Mouse (Mus musculus) kidney, embryonic 15.5 days (tissue): Measurements from ENCODE around the gene Rnase10. TPM values are rescaled to one million over a fixed set of nuclear protein-coding genes. Genes with fewer than 3 reads are reported as not detected.
"Not testable (repeated sequence)": the region's sequence is repeated elsewhere in the genome, so short reads cannot be mapped to it uniquely, and the experiment has no call there.

Experiments
- ATAC-seq: fragments of 200-750 bp; cut with Nextera tagmentation; replicated peaks from 2 replicates; pipeline ENCODE4 v1.8.0; 2017; ENCODE audit warnings: moderate TSS enrichment; ENCODE audit not compliant: low FRiP score
- H3K27ac ChIP-seq: fragments of 300-500 bp; sonication (generic); 2 replicates; pipeline ENCODE4 v1.5.1; 2015; ENCODE audit warnings: mild to moderate bottlenecking, inconsistent platforms
- H3K27me3 ChIP-seq: fragments of 300-500 bp; sonication (generic); 2 replicates; pipeline ENCODE4 v1.6.1; 2015; ENCODE audit warnings: inconsistent platforms
- H3K36me3 ChIP-seq: fragments of 300-500 bp; sonication (generic); 2 replicates; pipeline ENCODE4 v1.6.1; 2015; ENCODE audit warnings: inconsistent platforms
- H3K4me1 ChIP-seq: fragments of 300-500 bp; sonication (generic); 2 replicates; pipeline ENCODE4 v1.6.1; 2015; ENCODE audit warnings: inconsistent platforms
- H3K4me2 ChIP-seq: fragments of 300-500 bp; sonication (generic); 2 replicates; pipeline ENCODE4 v1.6.1; 2015; ENCODE audit warnings: moderate library complexity, mild to moderate bottlenecking, inconsistent platforms
- H3K4me3 ChIP-seq: fragments of 300-500 bp; sonication (generic); replicated peaks from 2 replicates; pipeline ENCODE4 v1.5.1; 2015; ENCODE audit warnings: mild to moderate bottlenecking, inconsistent platforms
- H3K9ac ChIP-seq: fragments of 300-500 bp; sonication (generic); 2 replicates; pipeline ENCODE4 v1.6.1; 2015; ENCODE audit warnings: mild to moderate bottlenecking, inconsistent platforms
- H3K9me3 ChIP-seq: fragments of 300-500 bp; sonication (generic); replicated peaks from 2 replicates; pipeline ENCODE4 v1.6.1; 2016; ENCODE audit warnings: inconsistent platforms
- WGBS: fragments of 180-500 bp; shearing (Covaris S2); methylation state at CpG from one replicate; pipeline ENCODE4 v1.1.7; 2015; ENCODE audit warnings: mixed read lengths; 5-methylcytosine and 5-hydroxymethylcytosine counted together
- polyA plus RNA-seq: library from polyadenylated mRNA; unstranded; fragments of >200 nt; fragmentation: Nextera tagmentation; extraction: Ambion mirVana; gene quantifications from 2 replicates; pipeline ENCODE4 v1.2.1, GENCODE M21; 2015

Gene Rnase10
- polyA plus RNA-seq, 1 experiment from 2014 or later: not detected

DNA sequence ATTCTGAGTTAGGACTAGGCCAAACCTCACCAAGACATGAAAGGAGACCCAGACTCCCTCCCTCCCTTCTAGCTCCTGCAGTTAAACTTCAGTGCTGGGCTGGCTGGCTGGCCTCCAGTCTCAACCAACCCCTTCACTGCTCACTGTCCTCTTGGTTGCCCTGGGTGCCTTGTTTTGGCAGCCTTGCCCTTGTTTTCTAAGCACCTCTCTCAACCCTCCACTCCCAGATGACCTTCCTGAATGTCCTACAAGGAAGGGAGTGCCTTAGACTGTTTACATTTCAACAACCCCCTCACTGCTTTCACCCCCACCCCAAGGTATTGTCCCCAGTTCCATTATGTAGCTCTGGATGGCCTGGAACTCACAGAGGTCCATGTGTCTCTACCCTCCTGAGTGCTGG lies 27.9 kb upstream of the Rnase10 start:
- Histone ChIP-seq H3K27me3 (no peaks in the 10 kb centered on the region), H3K9ac (no peak overlapping the region), H3K9me3 (no peaks in the 10 kb centered on the region), H3K4me2 (no peak overlapping the region), H3K4me1 (peaks cover 32% of the 10 kb centered on the region), H3K36me3 (no peaks in the 10 kb centered on the region), H3K4me3 (no peak overlapping the region), H3K27ac (peak overlapping the region; percentile 74)
- ATAC-seq: peak; percentile 29; the same call in 1 of the 2 replicates

- 14% methylated on average over 2 of the region's 2 CpGs for WGBS
These were observed 26.3 kb upstream of the Rnase10 start for GRCm38 (mm10) chr14:50981207-50981606.

GRCm38 (mm10) chr14:50981837-50982236 lies 25.7 kb upstream of the Rnase10 start:
- Histone ChIP-seq H3K36me3 (no peaks in the 10 kb centered on the region), H3K27me3 (no peaks in the 10 kb centered on the region), H3K4me2 (no peak overlapping the region), H3K4me1 (peaks cover 27% of the 10 kb centered on the region), H3K9ac (no peak overlapping the region), H3K27ac (peak overlapping the region; percentile 41; the same call in 1 of the 2 replicates), H3K4me3 (no peak overlapping the region), H3K9me3 (no peaks in the 10 kb centered on the region)
- WGBS: 51% methylated on average over 5 of the region's 5 CpGs
- ATAC-seq: no peak; the same call in 1 of the 2 replicates

More at GRCm38 (mm10) chr14:50981207-50981606, 26.3 kb upstream of the Rnase10 start:
- Histone ChIP-seq H3K9me3 (no peaks in the 10 kb centered on the region), H3K4me3 (no peak overlapping the region), H3K27me3 (no peaks in the 10 kb centered on the region), H3K9ac (no peak overlapping the region), H3K4me2 (no peak overlapping the region), H3K27ac (peak overlapping the region; percentile 82), H3K36me3 (no peaks in the 10 kb centered on the region), H3K4me1 (peaks cover 32% of the 10 kb centered on the region)
- peak; percentile 79 for ATAC-seq

- ATAC-seq: no peak
- H3K4me3 ChIP-seq: no peak overlapping the region
- H3K27me3 ChIP-seq: no peaks in the 10 kb centered on the region
- 86% methylated on average over 2 of the region's 2 CpGs for whole genome bisulfite sequencing
- H3K4me2 ChIP-seq: no peak overlapping the region
- no peaks in the 10 kb centered on the region for H3K9me3 ChIP-seq
- no peak overlapping the region for H3K9ac ChIP-seq
- H3K4me1 ChIP-seq: no peaks in the 10 kb centered on the region
- H3K36me3 ChIP-seq: no peaks in the 10 kb centered on the region
- H3K27ac ChIP-seq: no peak overlapping the region
These were observed 19.9 kb upstream of the Rnase10 start for GRCm38 (mm10) chr14:50987668-50988067.

DNA sequence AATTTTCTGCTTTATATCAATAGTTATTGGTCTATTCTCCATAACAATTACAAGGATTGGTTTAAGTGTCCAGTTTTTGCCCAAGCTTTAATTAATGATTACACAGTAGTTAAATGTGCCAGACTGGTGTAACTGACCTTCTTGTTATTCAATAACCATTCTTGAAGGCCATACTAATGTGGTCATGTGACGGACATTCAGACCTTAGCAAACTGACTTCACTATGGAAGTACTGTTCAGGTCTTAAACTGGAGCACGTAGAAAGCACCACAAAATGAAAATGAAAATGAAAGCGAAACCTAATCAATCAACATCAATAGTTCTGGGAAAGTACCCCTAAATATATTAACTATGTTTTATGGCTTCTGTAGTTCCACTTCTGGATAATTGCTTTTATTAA lies 16.5 kb upstream of the Rnase10 start:
- no peak overlapping the region for H3K4me3 ChIP-seq
- 0 out of 2 replicates have a peak overlapping the region, but pooled peaks have one; percentile 58 for H3K27ac ChIP-seq
- H3K27me3 ChIP-seq: no peaks in the 10 kb centered on the region
- peak; percentile 82 for ATAC-seq
- no peaks in the 10 kb centered on the region for H3K36me3 ChIP-seq
- 0 out of 2 replicates have a peak, but pooled peaks cover 6% of the 10 kb centered on the region for H3K4me1 ChIP-seq
- H3K4me2 ChIP-seq: no peak overlapping the region
- no peaks in the 10 kb centered on the region for H3K9me3 ChIP-seq
- 70% methylated on average over 3 of the region's 3 CpGs for WGBS
- no peak overlapping the region for H3K9ac ChIP-seq

GRCm38 (mm10) chr14:50997088-50997487 lies 10.5 kb upstream of the Rnase10 start:
- WGBS: 56% methylated on average over 3 of the region's 3 CpGs
- ATAC-seq: no peak

DNA sequence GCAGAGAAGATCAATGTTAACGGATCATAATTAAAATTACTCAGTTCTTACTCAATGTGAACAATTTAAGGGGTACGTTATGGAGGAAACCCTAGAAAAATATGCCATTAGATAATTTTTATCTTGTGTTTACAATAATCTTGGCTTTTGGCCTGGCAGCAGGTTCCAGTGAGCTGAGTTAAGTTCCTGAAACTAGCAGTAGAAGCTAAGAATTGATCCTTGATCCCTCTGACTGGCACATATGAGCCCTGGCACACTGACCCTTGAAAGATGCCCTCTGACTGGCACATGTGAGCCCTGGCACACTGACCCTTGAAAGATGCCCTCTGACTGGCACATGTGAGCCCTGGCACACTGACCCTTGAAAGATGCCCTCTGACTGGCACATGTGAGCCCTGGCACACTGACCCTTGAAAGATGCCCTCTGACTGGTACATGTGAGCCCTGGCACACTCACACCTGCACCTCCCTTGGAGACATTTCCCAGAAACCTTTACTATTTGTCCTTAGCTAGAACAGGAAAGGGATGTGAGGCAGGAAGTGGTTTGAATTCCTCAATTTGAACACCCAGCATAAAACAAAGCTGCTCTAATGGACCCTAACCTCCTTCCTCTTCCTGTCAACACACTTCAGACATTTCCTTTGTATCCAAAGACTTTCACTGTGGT lies 9.4 kb upstream of the Rnase10 start:
- Histone ChIP-seq H3K4me2 (no peak overlapping the region), H3K9ac (no peak overlapping the region), H3K36me3 (no peaks in the 10 kb centered on the region), H3K27me3 (no peaks in the 10 kb centered on the region), H3K27ac (no peak overlapping the region), H3K9me3 (no peaks in the 10 kb centered on the region), H3K4me1 (0 out of 2 replicates have a peak, but pooled peaks cover 6% of the 10 kb centered on the region), H3K4me3 (no peak overlapping the region)
- WGBS: 88% methylated on average over 2 of the region's 2 CpGs
- no peak for ATAC-seq

More at GRCm38 (mm10) chr14:50997088-50997487, 10.5 kb upstream of the Rnase10 start:
- no peak overlapping the region for H3K4me3 ChIP-seq
- no peaks in the 10 kb centered on the region for H3K27me3 ChIP-seq
- H3K9me3 ChIP-seq: no peaks in the 10 kb centered on the region
- 0 out of 2 replicates have a peak overlapping the region, but pooled peaks have one; percentile 1 for H3K27ac ChIP-seq
- 0 out of 2 replicates have a peak, but pooled peaks cover 6% of the 10 kb centered on the region for H3K4me1 ChIP-seq
- no peak overlapping the region for H3K4me2 ChIP-seq
- no peak overlapping the region for H3K9ac ChIP-seq
- H3K36me3 ChIP-seq: no peaks in the 10 kb centered on the region

GRCm38 (mm10) chr14:51007914-51008713 lies 563 bp downstream of the Rnase10 start:
- no peaks in the 10 kb centered on the region for H3K36me3 ChIP-seq
- 71% methylated on average over 13 of the region's 13 CpGs for WGBS
- H3K4me2 ChIP-seq: no peak overlapping the region
- H3K9ac ChIP-seq: no peak overlapping the region
- no peaks in the 10 kb centered on the region for H3K4me1 ChIP-seq
- H3K9me3 ChIP-seq: no peaks in the 10 kb centered on the region
- ATAC-seq: no peak
- no peaks in the 10 kb centered on the region for H3K27me3 ChIP-seq
- no peak overlapping the region for H3K4me3 ChIP-seq
- H3K27ac ChIP-seq: peak overlapping the region; percentile 56; the same call in 1 of the 2 replicates

DNA sequence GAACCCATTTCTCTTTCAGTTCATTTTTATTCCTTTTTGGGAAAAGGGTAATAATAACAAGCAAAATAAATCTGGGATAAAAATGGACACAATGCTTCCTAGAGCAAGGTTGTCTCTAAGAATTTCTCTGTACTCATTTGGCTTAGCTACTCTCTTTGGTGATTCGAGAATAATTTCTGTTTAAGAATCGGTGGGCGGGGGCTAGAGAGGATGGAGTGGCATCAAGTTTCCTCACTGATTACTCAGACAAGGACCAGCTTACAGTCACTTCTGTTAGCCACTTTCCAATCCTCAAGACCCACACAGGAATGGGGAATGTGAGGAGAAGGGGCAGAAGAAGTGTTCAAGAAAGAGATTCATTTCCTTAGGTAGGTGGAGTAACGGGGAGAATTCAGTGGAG lies 1.2 kb downstream of the Rnase10 start:
- H3K4me2 ChIP-seq: no peak overlapping the region
- no peaks in the 10 kb centered on the region for H3K4me1 ChIP-seq
- 0 out of 2 replicates have a peak overlapping the region, but pooled peaks have one; percentile 56 for H3K27ac ChIP-seq
- WGBS: 82% methylated on average over 4 of the region's 4 CpGs
- H3K9me3 ChIP-seq: no peaks in the 10 kb centered on the region
- no peak overlapping the region for H3K9ac ChIP-seq
- no peak for ATAC-seq
- H3K36me3 ChIP-seq: no peaks in the 10 kb centered on the region
- no peak overlapping the region for H3K4me3 ChIP-seq
- H3K27me3 ChIP-seq: no peaks in the 10 kb centered on the region

GRCm38 (mm10) chr14:51009572-51009971 lies 2.0 kb downstream of the Rnase10 start:
- WGBS: 83% methylated on average over 6 of the region's 6 CpGs
- no peak overlapping the region for H3K27ac ChIP-seq

GRCm38 (mm10) chr14:51014724-51015123 lies 7.2 kb downstream of the Rnase10 start:
- not testable (repeated sequence) for H3K9ac ChIP-seq, H3K27me3 ChIP-seq, H3K4me2 ChIP-seq, H3K4me1 ChIP-seq, H3K36me3 ChIP-seq, H3K4me3 ChIP-seq, H3K27ac ChIP-seq, H3K9me3 ChIP-seq, ATAC-seq
- WGBS: 87% methylated on average over 3 of the region's 3 CpGs

More at GRCm38 (mm10) chr14:51009572-51009971, 2.0 kb downstream of the Rnase10 start:
- Histone ChIP-seq H3K27me3 (no peaks in the 10 kb centered on the region), H3K36me3 (no peaks in the 10 kb centered on the region), H3K4me2 (no peak overlapping the region), H3K9me3 (no peaks in the 10 kb centered on the region), H3K4me3 (no peak overlapping the region), H3K9ac (no peak overlapping the region), H3K4me1 (no peaks in the 10 kb centered on the region)
- no peak for ATAC-seq

- Histone ChIP-seq H3K36me3 (no peaks in the 10 kb centered on the region), H3K27ac (no peak overlapping the region), H3K9ac (no peak overlapping the region), H3K4me1 (no peaks in the 10 kb centered on the region), H3K4me2 (no peak overlapping the region), H3K9me3 (no peaks in the 10 kb centered on the region), H3K4me3 (no peak overlapping the region), H3K27me3 (no peaks in the 10 kb centered on the region)
- ATAC-seq: no peak
These were observed 8.2 kb downstream of the Rnase10 start for GRCm38 (mm10) chr14:51015780-51016179.
